8 mouse cellular contexts compared by ENCODE assay signal in the genomic region with DNA sequence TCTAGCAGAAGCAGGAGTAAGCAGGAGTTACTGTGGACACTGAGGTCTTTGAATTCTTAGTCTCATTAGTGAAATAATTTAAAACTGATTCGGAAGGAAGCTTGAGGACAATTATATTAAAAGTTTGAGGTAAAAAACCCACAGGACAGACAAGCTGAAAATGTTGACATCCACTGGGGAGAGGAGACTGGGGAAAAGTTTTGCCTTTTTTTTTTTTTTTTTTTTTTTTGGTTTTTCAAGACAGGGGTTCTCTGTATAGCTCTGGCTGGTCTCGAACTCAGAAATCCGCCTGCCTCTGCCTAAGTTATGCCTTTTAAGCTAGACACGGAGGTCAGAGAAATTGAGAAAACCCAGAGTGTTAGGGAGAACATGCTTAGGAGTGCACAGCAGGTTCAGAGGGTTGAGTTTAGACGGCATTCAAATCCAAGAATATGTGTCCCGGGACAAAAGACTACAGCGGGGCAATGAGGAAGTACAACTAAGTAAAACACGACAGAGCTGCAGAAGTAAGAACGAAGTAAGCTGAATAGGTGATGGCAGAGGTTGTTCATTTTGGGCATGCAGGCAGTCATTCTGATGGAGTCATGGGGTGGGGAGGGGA. TPM values are rescaled to one million over a fixed set of nuclear protein-coding genes. Genes with fewer than 3 reads are reported as not detected.
DNase-seq lines count a peak whose midpoint lies in the region; ATAC-seq and TF ChIP-seq lines count a peak whose summit lies in the region.

No protein-coding gene starts in this region.

- dilution Hi-C loops in CH12.LX (cut with MboI; ENCODE audit: extremely low pct_ligation_motif_present, extremely low pct_unique_long_range_greater_than_20kb, low sequenced_read_pairs), result no loop called here

- peak overlapping the region; percentile 74 for H3K4me3 ChIP-seq in heart, embryonic 10.5 days
- peak overlapping the region; percentile 55 to 79 (median 64) for H3K4me3 ChIP-seq in CH12.LX (replicated peaks in 1 of 3; ENCODE audit: low read depth in 2 of 3, low read length in 2 of 3, poor library complexity in 1 of 3)
- H3K4me3 ChIP-seq in forebrain, embryonic 16.5 days (replicated peaks; ENCODE audit: low read length), result peak overlapping the region; percentile 81
- H3K4me3 ChIP-seq in macrophage (ENCODE audit: inconsistent target), result peak overlapping the region; percentile 96

- peaks cover 33% of the 10 kb centered on the region for H3K4me1 ChIP-seq in heart, embryonic 10.5 days
- H3K4me1 ChIP-seq in CH12.LX (ENCODE audit: control insufficient read depth in 1 of 2, insufficient read depth in 2 of 2), result peaks cover 14 to 37% of the 10 kb centered on the region in 2 experiments
- peaks cover 31% of the 10 kb centered on the region for H3K4me1 ChIP-seq in forebrain, embryonic 16.5 days (replicated peaks; ENCODE audit: control insufficient read depth, insufficient read depth, low read length)

- peak overlapping the region; percentile 93 for H3K27ac ChIP-seq in heart, embryonic 10.5 days
- H3K27ac ChIP-seq in CH12.LX (ENCODE audit: insufficient read depth, low read depth) (peak overlapping the region; percentile 62), macrophage (peak overlapping the region; percentile 94)
- no peak overlapping the region; the same call in 1 of the 2 replicates for H3K27ac ChIP-seq in forebrain, embryonic 16.5 days (ENCODE audit: low read length)

- H3K4me2 ChIP-seq in CH12.LX (ENCODE audit: insufficient read depth, low read depth, poor library complexity, severe bottlenecking), result peak overlapping the region; percentile 76
- peak overlapping the region; percentile 84 for H3K4me2 ChIP-seq in forebrain, embryonic 16.5 days (ENCODE audit: low read length)

- no peak for DNase-seq in heart, embryonic 10.5 days (ENCODE audit: low spot score)
- DNase-seq in heart, adult 18-20 months, result no peak
- no peak for DNase-seq in CH12.LX (ENCODE audit: extremely low read depth)
- DNase-seq in left cerebral cortex, postnatal 10 days (ENCODE audit: extremely low spot score in 1 of 2, low spot score in 2 of 2), result no peak
- no peak for DNase-seq in spleen, postnatal 14 days (ENCODE audit: low spot score in 2 of 2)
- DNase-seq in gastrocnemius, postnatal 10 days, result no peak

- TF ChIP-seq EP300 in CH12.LX (IDR thresholded peaks at IDR 0.05; ENCODE audit: low read length), result no peak

- peak overlapping the region; percentile 57 for H3K9ac ChIP-seq in CH12.LX (ENCODE audit: insufficient read depth, low read depth)
- no peak overlapping the region; the same call in 1 of the 2 replicates for H3K9ac ChIP-seq in forebrain, embryonic 16.5 days (replicated peaks; ENCODE audit: low read depth, low read length)

- no peak for ATAC-seq in forebrain, embryonic 16.5 days

- H3K79me2 ChIP-seq in CH12.LX (replicated peaks; ENCODE audit: control insufficient read depth, extremely low read depth, insufficient read depth, poor library complexity, severe bottlenecking), result peaks cover 5% of the 10 kb centered on the region; the same call in 1 of the 2 replicates
- H3K79me2 ChIP-seq in macrophage (ENCODE audit: inconsistent target), result peaks cover 35% of the 10 kb centered on the region

- no peaks in the 10 kb centered on the region for H3K9me3 ChIP-seq in heart, embryonic 10.5 days
- H3K9me3 ChIP-seq in CH12.LX (replicated peaks; ENCODE audit: low read length), result no peaks in the 10 kb centered on the region
- H3K9me3 ChIP-seq in forebrain, embryonic 16.5 days (ENCODE audit: control insufficient read depth, low read length), result no peaks in the 10 kb centered on the region

- H3K36me3 ChIP-seq in heart, embryonic 10.5 days, result peaks cover 20% of the 10 kb centered on the region; the same call in 1 of the 2 replicates
- H3K36me3 ChIP-seq in CH12.LX (replicated peaks in 1 of 2; ENCODE audit: control insufficient read depth in 1 of 2, insufficient read depth in 1 of 2, low read length in 1 of 2), result peaks cover 6 to 30% of the 10 kb centered on the region in 2 experiments
- H3K36me3 ChIP-seq in forebrain, embryonic 16.5 days (ENCODE audit: control insufficient read depth, insufficient read depth), result no peaks in the 10 kb centered on the region
- H3K36me3 ChIP-seq in macrophage (ENCODE audit: inconsistent target), result peaks cover 9% of the 10 kb centered on the region; the same call in 1 of the 2 replicates

- no peak for TF ChIP-seq CTCF in CH12.LX (conservative IDR thresholded peaks at IDR 0.05 in 1 of 2, IDR thresholded peaks at IDR 0.05 in 1 of 2; ENCODE audit: low read depth in 2 of 2, low read length in 2 of 2)

- in situ Hi-C loops in CH12.LX (cut with MboI; ENCODE audit: low pct_ligation_motif_present, low pct_unique_long_range_greater_than_20kb, low sequenced_read_pairs), result no loop called here

- TF ChIP-seq RAD21 in CH12.LX (IDR thresholded peaks at IDR 0.05; ENCODE audit: low read depth, low read length), result no peak

- H3K27me3 ChIP-seq in heart, embryonic 10.5 days (ENCODE audit: insufficient read depth, poor library complexity, severe bottlenecking), result no peaks in the 10 kb centered on the region
- H3K27me3 ChIP-seq in CH12.LX (replicated peaks), result no peaks in the 10 kb centered on the region
- H3K27me3 ChIP-seq in forebrain, embryonic 16.5 days (replicated peaks; ENCODE audit: control insufficient read depth, insufficient read depth, low read length), result no peaks in the 10 kb centered on the region

- TF ChIP-seq POLR2A in CH12.LX (IDR thresholded peaks at IDR 0.05; ENCODE audit: low read depth, low read length), result 0 out of 2 replicates have a peak, but pooled peaks have one; percentile 16

- intact Hi-C loops in left cerebral cortex, postnatal 10 days (cut with DNase I), result no loop called here

- WGBS in heart, embryonic 10.5 days, result 89% methylated on average over 9 of the region's 9 CpGs
- 83% methylated on average over 9 of the region's 9 CpGs for WGBS in forebrain, embryonic 16.5 days
- 30% methylated on average over 9 of the region's 9 CpGs for WGBS in macrophage (ENCODE audit: missing documents)

TF ChIP-seq in CH12.LX, 34 proteins besides CTCF, POLR2A, EP300 and RAD21:
- TF ChIP-seq TCF12 (IDR thresholded peaks at IDR 0.05; ENCODE audit: low read depth, low read length) (0 out of 2 replicates have a peak, but pooled peaks have one; percentile 2), CHD2 (IDR thresholded peaks at IDR 0.05; ENCODE audit: low read length) (no peak), JUND (conservative IDR thresholded peaks at IDR 0.05; ENCODE audit: low read depth, low read length) (no peak), PAX5 (IDR thresholded peaks at IDR 0.05; ENCODE audit: low read length) (no peak)

RNA-seq across cellular contexts. Expression of a gene that starts 1.0 kb away (rescaled TPM):
- polyA plus RNA-seq in heart, embryonic 10.5 days (2016; fragmentation: Nextera tagmentation; extraction: Ambion mirVana), result 13.0 and 15.0 TPM in 2 replicates
- 1 to 10 TPM; 6.2 to 6.4 TPM for total RNA-seq in heart, adult 18-20 months (2021)
- 2.7 and 3.3 TPM in 2 replicates for total RNA-seq in CH12.LX (2012; rRNA removed)
- total RNA-seq in CH12.LX (2014; rRNA removed), result 4.1 and 4.6 TPM in 2 replicates
- 4.4 and 5.9 TPM in 2 replicates for polyA plus RNA-seq in CH12.LX (2012; ENCODE audit: insufficient read length, low read depth)
- polyA plus RNA-seq in forebrain, embryonic 16.5 days (2015; fragmentation: Nextera tagmentation; extraction: Ambion mirVana), result 22.8 and 28.6 TPM in 2 replicates
- 10 to 100 TPM in 8 of 26 experiments, 1 to 10 TPM in 18; 1.7 to 29.2 (median 5.4) TPM for total RNA-seq in macrophage (2018; cell fraction: chromatin; rRNA removed)
- 1 to 10 TPM; 1.4 to 9.4 (median 2.9) TPM for total RNA-seq in macrophage (2018; cell fraction: cytosol; rRNA removed)
- 10 to 100 TPM in 5 of 26 experiments, 1 to 10 TPM in 18, under 1 TPM in 2, not detected in 1; 0.61 to 17.3 (median 4.3) TPM for total RNA-seq in macrophage (2018; cell fraction: nucleus; rRNA removed)
- polyA plus RNA-seq in macrophage (2018), result 1.4 to 5.1 TPM (median 3.6 TPM) in 3 replicates
- 1 to 10 TPM; 6.8 to 8.7 TPM for total RNA-seq in left cerebral cortex, postnatal 10 days (2021)
- 1 to 10 TPM; 5.7 to 7.3 TPM for total RNA-seq in gastrocnemius, postnatal 10 days (2021)

RNA-seq across cellular contexts. Expression of a gene that starts 1.2 kb away (rescaled TPM):
- polyA plus RNA-seq in heart, embryonic 10.5 days (2016; fragmentation: Nextera tagmentation; extraction: Ambion mirVana), result 647 and 658 TPM in 2 replicates
- 100 to 1,000 TPM; 307 to 318 TPM for total RNA-seq in heart, adult 18-20 months (2021)
- 346 and 405 TPM in 2 replicates for total RNA-seq in CH12.LX (2012; rRNA removed)
- total RNA-seq in CH12.LX (2014; rRNA removed), result 499 and 557 TPM in 2 replicates
- polyA plus RNA-seq in CH12.LX (2012; ENCODE audit: insufficient read length, low read depth), result 357 and 399 TPM in 2 replicates
- 1,146 and 1,367 TPM in 2 replicates for polyA plus RNA-seq in forebrain, embryonic 16.5 days (2015; fragmentation: Nextera tagmentation; extraction: Ambion mirVana)
- total RNA-seq in macrophage (2018; cell fraction: chromatin; rRNA removed), result 100 to 1,000 TPM in 1 of 26 experiments, 10 to 100 TPM in 25; 11.7 to 112 (median 32.5) TPM
- total RNA-seq in macrophage (2018; cell fraction: cytosol; rRNA removed), result 100 to 1,000 TPM; 145 to 270 (median 194) TPM
- 10 to 100 TPM; 25.6 to 85.6 (median 42.4) TPM for total RNA-seq in macrophage (2018; cell fraction: nucleus; rRNA removed)
- 235 to 420 TPM (median 317 TPM) in 3 replicates for polyA plus RNA-seq in macrophage (2018)
- 100 to 1,000 TPM; 343 to 360 TPM for total RNA-seq in left cerebral cortex, postnatal 10 days (2021)
- total RNA-seq in gastrocnemius, postnatal 10 days (2021), result 100 to 1,000 TPM; 254 to 263 TPM

RNA-seq across cellular contexts. Expression of a gene that starts 48.2 kb away (rescaled TPM):
- 17.5 and 22.5 TPM in 2 replicates for polyA plus RNA-seq in heart, embryonic 10.5 days (2016; fragmentation: Nextera tagmentation; extraction: Ambion mirVana)
- 1 to 10 TPM; 7.0 to 8.0 TPM for total RNA-seq in heart, adult 18-20 months (2021)
- total RNA-seq in CH12.LX (2012; rRNA removed) (not detected in 2 replicates), CH12.LX (2014; rRNA removed) (not detected in 2 replicates)
- polyA plus RNA-seq in CH12.LX (2012; ENCODE audit: insufficient read length, low read depth) (not detected in 2 replicates), macrophage (2018) (8.5 to 36.3 TPM (median 23.3 TPM) in 3 replicates)
- polyA plus RNA-seq in forebrain, embryonic 16.5 days (2015; fragmentation: Nextera tagmentation; extraction: Ambion mirVana), result 5.6 and 6.4 TPM in 2 replicates
- 1 to 10 TPM in 5 of 26 experiments, under 1 TPM in 6, not detected in 15; 0.62 to 3.1 (median 0.95) TPM for total RNA-seq in macrophage (2018; cell fraction: chromatin; rRNA removed)
- total RNA-seq in macrophage (2018; cell fraction: cytosol; rRNA removed), result 10 to 100 TPM in 13 of 26 experiments, 1 to 10 TPM in 13; 4.5 to 27.8 (median 10.4) TPM
- 10 to 100 TPM in 1 of 26 experiments, 1 to 10 TPM in 23, under 1 TPM in 2; 0.58 to 10.9 (median 3.6) TPM for total RNA-seq in macrophage (2018; cell fraction: nucleus; rRNA removed)
- 1 to 10 TPM; 1.4 to 1.8 TPM for total RNA-seq in left cerebral cortex, postnatal 10 days (2021)
- 10 to 100 TPM in 1 of 2 experiments, 1 to 10 TPM in 1; 8.7 to 12.6 TPM for total RNA-seq in gastrocnemius, postnatal 10 days (2021)
